Mouse (Mus musculus) midbrain, embryonic 10.5 days (tissue): Measurements from ENCODE around the gene Vmn1r44. TPM values are rescaled to one million over a fixed set of nuclear protein-coding genes. Genes with fewer than 3 reads are reported as not detected.

ENCODE experiments used
- polyA plus RNA-seq: library from polyadenylated mRNA; unstranded; fragments of >200 nt; fragmentation: Nextera tagmentation; extraction: Ambion mirVana; gene quantifications from 2 replicates; pipeline ENCODE4 v1.2.1, GENCODE M21; 2016

The Vmn1r44 gene
- polyA plus RNA-seq, 1 experiment from 2014 or later = not detected

Other genes starting within 250 kb of the Vmn1r44 start
- gene Txnrd3, start 239.7 kb upstream of the Vmn1r44 start, polyA plus RNA-seq = 10.1 and 13.1 TPM in 2 replicates
- gene Vmn1r40, start 176.1 kb upstream of the Vmn1r44 start, polyA plus RNA-seq = not detected in 2 replicates
- not detected in 2 replicates for gene Vmn1r41, start 142.9 kb upstream of the Vmn1r44 start, polyA plus RNA-seq
- not detected in 2 replicates for gene Vmn1r42, start 7.2 kb upstream of the Vmn1r44 start, polyA plus RNA-seq
- gene Vmn1r43, start 7.2 kb upstream of the Vmn1r44 start, polyA plus RNA-seq = not detected in 2 replicates
- not detected in 2 replicates for gene Vmn1r45, start 56.9 kb downstream of the Vmn1r44 start, polyA plus RNA-seq
- gene Vmn1r46, start 85.7 kb downstream of the Vmn1r44 start, polyA plus RNA-seq = not detected in 2 replicates
- gene Vmn1r47, start 132.5 kb downstream of the Vmn1r44 start, polyA plus RNA-seq = not detected in 2 replicates
- not detected in 2 replicates for gene Vmn1r48, start 153.2 kb downstream of the Vmn1r44 start, polyA plus RNA-seq
- gene Vmn1r49, start 194.8 kb downstream of the Vmn1r44 start, polyA plus RNA-seq = not detected in 2 replicates
- gene Vmn1r50, start 217.8 kb downstream of the Vmn1r44 start, polyA plus RNA-seq = not detected in 2 replicates
- not detected in 2 replicates for gene Vmn1r51, start 238.9 kb downstream of the Vmn1r44 start, polyA plus RNA-seq